Mouse (Mus musculus) heart, adult 9 months (tissue): Measurements from ENCODE around the gene Sptbn4.
A peak's percentile ranks its signal among the peaks of the same experiment; 100 is the strongest.

Source experiments
- DNase-seq, 2 experiments: peaks; one replicate each; pipeline ENCODE4 v3.0.0; 2022; ENCODE audit warnings: low spot score in 2 of 2

Sptbn4 gene

GRCm38 (mm10) chr7:27474490-27474954 lies 27.0 kb upstream of the Sptbn4 start:
- peak; percentile 99 for DNase-seq

GRCm38 (mm10) chr7:27473835-27474489 lies 26.5 kb upstream of the Sptbn4 start:
- no peak for DNase-seq

- DNase-seq = peak; percentile 99
These were observed 25.8 kb upstream of the Sptbn4 start, which contains the start of gene Sertad3 for GRCm38 (mm10) chr7:27473156-27473834. Gene Sertad3, plus strand, starts transcription at chr7:27473768.

- DNase-seq = no peak
These were observed 25.1 kb upstream of the Sptbn4 start for GRCm38 (mm10) chr7:27472596-27472995.

GRCm38 (mm10) chr7:27471390-27472120 lies 24.1 kb upstream of the Sptbn4 start:
- DNase-seq = no peak

GRCm38 (mm10) chr7:27467648-27468047 lies 20.2 kb upstream of the Sptbn4 start:
- no peak for DNase-seq

- DNase-seq = no peak
These were observed 13.0 kb upstream of the Sptbn4 start for GRCm38 (mm10) chr7:27460477-27460876.

- no peak for DNase-seq
These were observed 12.2 kb upstream of the Sptbn4 start for GRCm38 (mm10) chr7:27459640-27460039.

GRCm38 (mm10) chr7:27458614-27459013 lies 11.1 kb upstream of the Sptbn4 start:
- DNase-seq = no peak

- DNase-seq = no peak
These were observed 7.8 kb upstream of the Sptbn4 start for GRCm38 (mm10) chr7:27455273-27455672.

GRCm38 (mm10) chr7:27454461-27455121 lies 7.1 kb upstream of the Sptbn4 start:
- no peak for DNase-seq

- no peak for DNase-seq
These were observed 4.8 kb upstream of the Sptbn4 start for GRCm38 (mm10) chr7:27452206-27452770.

GRCm38 (mm10) chr7:27451359-27451758 lies 3.9 kb upstream of the Sptbn4 start:
- DNase-seq = no peak

GRCm38 (mm10) chr7:27449256-27449862 lies 1.9 kb upstream of the Sptbn4 start:
- peak; percentile 69 to 71 for DNase-seq

GRCm38 (mm10) chr7:27448421-27449206 lies 1.1 kb upstream of the Sptbn4 start:
- peak in 1 of 2 experiments; percentile 14 for DNase-seq

- peak; percentile 17 to 21 for DNase-seq
These were observed 716 bp downstream of the Sptbn4 start for GRCm38 (mm10) chr7:27446521-27447418.

- no peak for DNase-seq
These were observed 1.4 kb downstream of the Sptbn4 start for GRCm38 (mm10) chr7:27446051-27446450.

GRCm38 (mm10) chr7:27440014-27440413 lies 7.5 kb downstream of the Sptbn4 start:
- no peak for DNase-seq

- DNase-seq = no peak
These were observed 9.9 kb downstream of the Sptbn4 start for GRCm38 (mm10) chr7:27437544-27437943.
